Mouse (Mus musculus) Patski (cell line): Measurements from ENCODE around the gene Rnf187. TPM values are rescaled to one million over a fixed set of nuclear protein-coding genes. Genes with fewer than 3 reads are reported as not detected.

Experiments
- ATAC-seq: fragments of 100-300 bp; one replicate; pipeline ENCODE4 v1.8.0; 2021
- CTCF ChIA-PET: fragments of 350-600 bp; sonication (Branson Sonifier 250); formaldehyde crosslinking; loops from one replicate; lab custom pipeline; 2022; ENCODE audit warnings: inconsistent platforms; lab: Charles Lee
- POLR2A ChIA-PET: fragments of 350-600 bp; sonication (Branson Sonifier 250); formaldehyde crosslinking; loops from one replicate; lab custom pipeline; 2022; ENCODE audit warnings: antibody characterized with exemption, inconsistent platforms; lab: Charles Lee
- DNase-seq: peaks from one replicate; pipeline ENCODE4 v3.0.0-alpha.2; 2011; ENCODE audit warnings: low read depth, low spot score
- H3K27me3 ChIP-seq: fragments of 371-371 bp; one replicate; pipeline ENCODE4 v1.5.1; 2021
- CTCF ChIP-seq: fragments of 100-300 bp; IDR thresholded peaks from one replicate; pipeline ENCODE4 v1.5.1; 2021
- in situ Hi-C: fragments of 300-500 bp; cut with MboI; formaldehyde crosslinking; loops from 3 replicates; pipeline ENCODE4 v1.11.1; 2018; ENCODE audit warnings: low pct_unique_long_range_greater_than_20kb, mixed read lengths
- polyA plus RNA-seq: library from polyadenylated mRNA; unstranded; gene quantifications from one replicate; pipeline ENCODE4 v1.2.3, GENCODE M21; 2021

Rnf187 gene
- polyA plus RNA-seq, 1 experiment from 2014 or later, result 252 TPM

DNA sequence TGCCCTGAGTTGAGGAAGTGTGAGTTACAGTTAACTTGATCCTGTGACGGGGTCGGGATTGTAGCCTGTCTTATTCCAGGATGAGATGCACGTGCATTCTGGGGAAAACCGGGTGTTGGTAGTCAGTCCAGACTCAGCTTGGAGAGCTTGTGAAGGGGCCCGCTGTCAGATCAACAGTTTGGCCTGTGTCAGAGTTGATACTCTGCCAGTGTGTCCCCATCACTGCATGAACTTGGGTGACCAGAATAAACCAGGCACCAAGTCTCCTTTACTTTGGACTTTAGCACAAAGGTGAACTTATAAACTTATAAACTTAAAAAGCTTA is 40.0 kb upstream of the Rnf187 start:
- CTCF ChIA-PET, result interaction anchor here (1.9 to 3.0 kb wide), 4 partner anchors 9 to 64 kb away, joined by 5 to 8 read pairs (median 7); partner anchors contain the start of genes Hist3h2a and Trim17
- H3K27me3 ChIP-seq, result no peaks in the 10 kb centered on the region
- in situ Hi-C loops, result no loop called here
- POLR2A ChIA-PET, result interaction anchor here (0.9 to 1.4 kb wide), 2 partner anchors 10 to 11 kb away, joined by 3 to 4 read pairs; no protein-coding TSS in a partner anchor
- no peak for DNase-seq
- TF ChIP-seq CTCF, result no peak
- ATAC-seq, result no peak

DNA sequence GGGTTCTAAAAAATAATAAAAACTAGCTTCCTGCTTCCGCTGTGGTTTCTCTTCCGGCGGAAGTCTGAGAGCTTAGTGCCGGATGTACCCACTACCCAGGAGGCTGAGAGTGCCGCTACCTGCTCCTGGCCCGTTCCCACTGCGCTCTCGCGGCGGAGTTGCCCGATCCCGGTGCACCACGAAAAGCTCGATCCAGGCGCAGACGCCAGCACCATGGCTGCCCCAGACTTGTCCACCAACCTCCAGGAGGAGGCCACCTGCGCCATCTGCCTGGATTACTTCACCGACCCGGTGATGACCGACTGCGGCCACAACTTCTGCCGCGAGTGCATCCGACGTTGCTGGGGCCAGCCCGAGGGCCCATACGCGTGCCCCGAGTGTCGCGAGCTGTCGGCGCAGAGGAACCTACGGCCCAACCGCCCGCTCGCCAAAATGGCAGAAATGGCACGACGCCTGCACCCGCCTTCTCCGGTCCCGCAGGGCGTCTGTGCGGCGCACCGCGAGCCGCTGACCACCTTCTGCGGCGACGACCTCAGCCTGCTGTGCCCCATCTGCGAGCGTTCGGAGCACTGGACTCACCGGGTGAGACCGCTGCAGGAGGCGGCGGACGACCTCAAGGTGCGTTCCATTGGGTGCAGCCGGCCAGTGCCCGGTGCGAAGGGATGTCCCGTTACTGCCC is 39.5 kb upstream of the Rnf187 start, which contains the start of gene Trim11:
Gene Trim11, plus strand, starts transcription at position 67 of the 679 bp plus-strand sequence.
- peak; percentile 58 for ATAC-seq
- no peaks in the 10 kb centered on the region for H3K27me3 ChIP-seq
- ChIA-PET POLR2A (interaction anchor here (0.6 to 1.4 kb wide), 5 partner anchors 11 to 73 kb away, joined by 3 to 4 read pairs (median 3); partner anchors contain the start of genes Hist3h2a and Trim17), CTCF (interaction anchor here (0.9 to 3.0 kb wide), 6 partner anchors 8 to 64 kb away, joined by 3 to 8 read pairs (median 7); partner anchors contain the start of genes Hist3h2a and Trim17)
- no peak for TF ChIP-seq CTCF
- in situ Hi-C loops, result no loop called here
- no peak for DNase-seq

DNA sequence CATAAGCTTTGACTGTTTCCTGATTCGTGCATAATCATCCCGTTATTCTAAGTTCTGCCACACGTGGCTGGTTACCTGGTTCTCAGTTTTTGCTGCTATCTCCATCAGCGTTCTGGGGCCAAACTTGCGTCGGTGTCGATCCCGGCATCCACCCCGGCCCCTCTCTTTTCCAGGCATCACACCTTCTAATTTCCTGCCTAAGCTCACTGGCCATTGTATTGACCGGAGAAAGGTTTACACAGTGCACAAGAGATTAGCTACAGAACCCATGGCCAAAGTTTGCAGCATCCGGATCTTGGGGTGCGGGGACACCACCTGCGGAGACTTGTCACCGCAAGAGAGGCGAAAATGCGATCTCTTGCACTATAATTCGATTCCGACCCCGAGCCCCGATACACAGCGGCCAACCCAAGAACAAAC is 38.9 kb upstream of the Rnf187 start:
- DNase-seq, result no peak
- in situ Hi-C loops, result no loop called here
- H3K27me3 ChIP-seq, result no peaks in the 10 kb centered on the region
- ChIA-PET POLR2A (interaction anchor here (0.6 to 1.4 kb wide), 4 partner anchors 11 to 73 kb away, joined by 3 to 4 read pairs (median 4); partner anchors contain the start of genes Hist3h2a and Trim17), CTCF (interaction anchor here (0.9 to 3.0 kb wide), 5 partner anchors 10 to 63 kb away, joined by 3 to 8 read pairs (median 8); partner anchors contain the start of genes Hist3h2a and Trim17)
- TF ChIP-seq CTCF, result no peak
- ATAC-seq, result no peak

DNA sequence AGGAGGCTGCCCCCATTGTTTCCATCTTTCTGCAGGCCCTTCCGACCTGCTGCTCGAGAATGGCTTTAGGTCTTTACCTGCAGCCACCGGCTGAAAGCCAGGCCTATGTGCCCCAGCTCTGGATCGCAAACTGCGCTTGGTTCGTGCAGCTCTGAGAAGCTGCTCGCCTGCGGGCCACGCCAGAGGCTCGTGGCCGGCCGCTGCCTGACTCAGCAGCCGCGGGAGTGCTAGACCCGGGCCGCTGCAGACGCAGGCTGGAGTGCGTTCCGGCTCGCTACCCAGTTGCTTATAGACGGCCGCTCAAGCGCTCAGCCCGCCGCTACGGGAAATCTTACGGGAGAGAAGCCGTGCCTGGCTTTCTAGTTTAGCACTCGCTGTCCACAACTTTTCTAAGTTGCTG is 38.4 kb upstream of the Rnf187 start:
- in situ Hi-C loops, result no loop called here
- ChIA-PET POLR2A (interaction anchor here (1.1 kb wide), 2 partner anchors 21 to 22 kb away, joined by 3 to 4 read pairs; partner anchors contain the start of genes Hist3h2a and Trim17), CTCF (interaction anchor here (0.9 to 3.0 kb wide), 4 partner anchors 10 to 49 kb away, joined by 3 to 8 read pairs (median 7); partner anchors contain the start of genes Hist3h2a and Trim17)
- TF ChIP-seq CTCF, result no peak
- no peaks in the 10 kb centered on the region for H3K27me3 ChIP-seq
- ATAC-seq (peak; percentile 40), DNase-seq (no peak)

DNA sequence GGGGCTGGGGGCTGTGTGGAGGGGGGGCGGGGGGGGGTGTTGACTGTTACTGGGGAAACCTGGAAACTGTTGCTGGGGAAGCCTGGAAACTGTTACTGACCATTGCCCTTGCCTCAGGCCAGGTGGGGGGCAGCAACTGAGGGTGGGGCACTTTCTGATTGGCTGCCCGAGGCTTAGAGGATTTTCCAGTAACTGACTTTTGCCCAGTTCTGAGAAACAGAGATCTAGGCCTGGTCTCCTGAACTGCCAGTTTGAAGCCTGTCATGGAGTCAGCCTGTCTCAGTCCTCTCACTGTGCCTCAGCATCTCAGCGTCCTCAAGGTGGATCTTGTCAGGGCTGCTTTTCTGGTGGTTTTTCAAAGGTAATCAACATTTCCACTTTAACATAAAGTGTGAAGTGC is 35.7 kb upstream of the Rnf187 start:
- in situ Hi-C loops, result no loop called here
- POLR2A ChIA-PET, result no interaction called here
- no peak for ATAC-seq
- TF ChIP-seq CTCF, result no peak
- DNase-seq, result no peak
- CTCF ChIA-PET, result no interaction called here
- no peaks in the 10 kb centered on the region for H3K27me3 ChIP-seq

DNA sequence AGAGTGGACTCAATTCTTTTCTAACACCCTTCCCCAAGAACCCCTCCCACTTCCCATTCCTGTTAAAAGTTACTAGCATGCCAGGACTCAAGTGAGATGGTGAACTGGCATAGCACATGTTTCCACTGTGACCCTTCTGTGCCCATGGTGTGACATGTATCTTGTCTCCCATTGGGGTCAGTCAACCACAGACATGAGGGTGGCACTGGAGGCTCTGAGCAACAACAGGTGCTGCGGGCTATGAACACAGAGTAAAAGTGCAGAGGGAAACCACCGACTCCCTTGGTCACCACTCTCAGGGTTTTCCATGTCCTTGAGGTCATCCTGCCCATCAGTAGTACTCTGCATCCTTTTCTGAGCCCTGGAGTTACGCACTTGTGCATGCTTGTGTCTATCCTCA is 33.1 kb upstream of the Rnf187 start:
- in situ Hi-C loops, result no loop called here
- TF ChIP-seq CTCF, result no peak
- ChIA-PET POLR2A (interaction anchor here (0.6 kb wide), 1 partner anchor 780 kb away, joined by 3 read pairs; no protein-coding TSS in a partner anchor), CTCF (no interaction called here)
- DNase-seq (no peak), ATAC-seq (no peak)
- H3K27me3 ChIP-seq, result no peaks in the 10 kb centered on the region

DNA sequence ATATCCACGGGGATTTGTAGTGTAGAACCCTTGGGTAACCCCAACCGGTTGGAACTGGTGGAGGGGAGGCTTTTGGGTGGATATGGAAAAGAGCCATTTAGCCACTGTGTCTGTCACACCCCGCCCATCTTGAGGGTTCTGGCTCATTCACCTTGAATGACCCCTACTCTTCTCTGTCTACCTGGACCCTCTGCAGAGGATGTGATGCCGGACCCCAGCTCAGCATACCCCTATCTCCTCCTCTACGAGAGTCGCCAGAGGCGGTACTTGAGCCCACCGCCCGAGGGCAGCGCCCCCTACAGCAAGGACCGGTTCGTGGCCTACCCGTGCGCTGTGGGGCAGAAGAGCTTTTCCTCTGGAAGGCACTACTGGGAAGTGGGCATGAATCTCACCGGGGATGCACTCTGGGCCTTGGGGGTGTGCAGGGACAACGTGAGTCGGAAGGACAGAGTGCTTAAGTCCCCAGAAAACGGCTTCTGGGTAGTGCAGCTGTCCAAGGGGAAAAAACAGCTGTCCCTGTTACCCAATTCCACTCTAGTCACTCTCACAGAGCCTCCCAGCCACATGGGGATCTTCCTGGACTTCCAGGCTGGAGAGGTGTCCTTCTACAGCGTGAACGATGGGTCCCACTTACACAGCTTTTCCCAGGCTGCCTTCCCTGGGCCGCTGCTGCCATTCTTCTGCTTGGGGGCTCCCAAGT is 32.3 kb upstream of the Rnf187 start:
- no peaks in the 10 kb centered on the region for H3K27me3 ChIP-seq
- POLR2A ChIA-PET, result no interaction called here
- TF ChIP-seq CTCF, result no peak
- DNase-seq (no peak), ATAC-seq (no peak)
- in situ Hi-C loops, result no loop called here
- CTCF ChIA-PET, result interaction anchor here (1.3 kb wide), 2 partner anchors 8 to 11 kb away, joined by 4 to 5 read pairs; no protein-coding TSS in a partner anchor

DNA sequence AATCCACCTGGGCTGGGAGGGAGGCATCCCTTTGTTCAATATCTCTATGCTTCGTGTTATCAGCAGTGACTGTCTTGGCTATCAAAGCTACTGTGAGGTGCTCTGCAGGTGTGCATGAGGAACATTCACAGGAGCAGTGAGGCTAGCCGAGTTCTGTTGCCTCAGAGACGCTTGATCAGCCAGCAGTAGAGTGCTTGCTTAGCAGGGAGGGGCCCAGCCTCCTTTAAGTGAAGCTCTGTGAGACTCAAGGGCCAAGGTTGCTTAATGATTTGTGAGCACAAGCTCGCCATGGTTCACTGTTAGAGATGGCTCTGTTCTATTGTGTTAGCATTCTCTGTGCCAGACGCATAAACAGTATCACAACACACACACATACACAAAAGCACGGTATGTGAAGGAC is 30.9 kb upstream of the Rnf187 start:
- ATAC-seq (no peak), DNase-seq (no peak)
- CTCF ChIA-PET, result interaction anchor here (0.6 to 1.3 kb wide), 4 partner anchors 9 to 125 kb away, joined by 3 to 5 read pairs (median 4); no protein-coding TSS in a partner anchor
- no peak for TF ChIP-seq CTCF
- POLR2A ChIA-PET, result interaction anchor here (1.6 kb wide), 1 partner anchor 10 kb away, joined by 4 read pairs; no protein-coding TSS in a partner anchor
- no peaks in the 10 kb centered on the region for H3K27me3 ChIP-seq
- in situ Hi-C loops, result no loop called here

DNA sequence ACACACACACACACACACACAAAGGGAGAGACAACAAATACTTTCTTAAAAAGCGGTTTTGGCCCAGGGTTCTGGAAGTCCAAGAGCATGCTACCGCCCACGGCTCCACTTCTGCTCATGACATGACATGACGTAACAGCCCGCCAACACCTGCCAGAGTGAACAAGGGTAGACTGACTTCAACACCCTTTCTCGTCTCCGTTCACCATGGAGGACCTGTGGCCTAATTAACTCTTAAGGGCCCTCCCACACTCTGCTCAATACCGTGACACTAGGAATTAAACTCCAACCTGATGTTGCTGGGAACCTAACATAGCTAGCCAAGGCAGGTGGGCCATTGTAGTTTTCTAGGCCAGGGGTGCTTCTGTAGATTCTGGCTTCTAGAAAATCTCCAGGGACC is 30.3 kb upstream of the Rnf187 start:
- CTCF ChIA-PET, result interaction anchor here (0.7 kb wide), 1 partner anchor 13 kb away, joined by 3 read pairs; no protein-coding TSS in a partner anchor

DNA sequence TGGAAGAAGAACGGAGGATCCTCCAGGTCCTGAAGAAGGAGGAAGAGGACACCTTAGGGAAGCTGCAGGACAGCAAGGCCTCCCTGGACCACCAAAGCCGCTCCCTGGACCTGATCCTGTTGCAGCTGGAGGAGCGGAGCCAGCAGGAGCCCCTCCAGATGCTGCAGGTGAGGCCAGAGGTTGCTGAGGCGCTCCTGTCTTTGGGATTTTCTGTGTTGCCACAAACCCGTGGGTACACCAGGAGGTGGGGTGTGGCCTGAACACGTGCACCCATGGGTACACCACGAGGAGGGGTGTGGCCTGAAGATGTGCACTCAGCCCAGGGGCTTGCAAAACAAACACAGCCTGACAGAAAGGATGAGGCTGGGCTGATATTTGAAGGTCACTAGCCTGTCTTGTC is 29.8 kb upstream of the Rnf187 start:
- CTCF ChIA-PET, result no interaction called here
- TF ChIP-seq CTCF, result no peak

More for the DNA sequence above, 30.3 kb upstream of the Rnf187 start:
- POLR2A ChIA-PET, result interaction anchor here (1.6 kb wide), 1 partner anchor 9 kb away, joined by 4 read pairs; no protein-coding TSS in a partner anchor
- H3K27me3 ChIP-seq, result no peaks in the 10 kb centered on the region
- in situ Hi-C loops, result no loop called here
- DNase-seq, result no peak
- TF ChIP-seq CTCF, result no peak
- no peak for ATAC-seq

More for the DNA sequence above, 29.8 kb upstream of the Rnf187 start:
- in situ Hi-C loops, result no loop called here
- no peak for DNase-seq
- no peaks in the 10 kb centered on the region for H3K27me3 ChIP-seq
- POLR2A ChIA-PET, result interaction anchor here (1.6 kb wide), 1 partner anchor 9 kb away, joined by 4 read pairs; no protein-coding TSS in a partner anchor
- no peak for ATAC-seq
